Mouse (Mus musculus) hindbrain, embryonic 16.5 days (tissue): ENCODE measurements around the gene Fam129a. TPM values are rescaled to one million over a fixed set of nuclear protein-coding genes. Genes with fewer than 3 reads are reported as not detected.

Source experiments
- ATAC-seq: fragments of 200-750 bp; cut with Nextera tagmentation; 2 replicates; pipeline ENCODE4 v1.8.0; 2017; ENCODE audit warnings: moderate TSS enrichment, moderate library complexity
- H3K27ac ChIP-seq: fragments of 300-500 bp; sonication (generic); 2 replicates; pipeline ENCODE4 v1.5.1; 2014; ENCODE audit warnings: low read depth, mild to moderate bottlenecking, control low read depth, low read length, moderate library complexity
- H3K27me3 ChIP-seq: fragments of 300-500 bp; sonication (generic); replicated peaks from 2 replicates; pipeline ENCODE4 v1.6.1; 2014; ENCODE audit warnings: low read length; ENCODE audit not compliant: control insufficient read depth, insufficient read depth
- H3K36me3 ChIP-seq: fragments of 300-500 bp; sonication (generic); 2 replicates; pipeline ENCODE4 v1.6.1; 2014; ENCODE audit warnings: mild to moderate bottlenecking, low read length, moderate library complexity, mixed read lengths; ENCODE audit not compliant: control insufficient read depth, insufficient read depth
- H3K4me1 ChIP-seq: fragments of 300-500 bp; sonication (generic); 2 replicates; pipeline ENCODE4 v1.6.1; 2014; ENCODE audit warnings: low read depth, low read length; ENCODE audit not compliant: control insufficient read depth, insufficient read depth
- H3K4me2 ChIP-seq: fragments of 300-500 bp; sonication (generic); 2 replicates; pipeline ENCODE4 v1.6.1; 2014; ENCODE audit warnings: mild to moderate bottlenecking, low read length, control low read depth, moderate library complexity
- H3K4me3 ChIP-seq: fragments of 300-500 bp; sonication (generic); 2 replicates; pipeline ENCODE4 v1.5.1; 2014; ENCODE audit warnings: mild to moderate bottlenecking, low read length, control low read depth, moderate library complexity
- H3K9ac ChIP-seq: fragments of 300-500 bp; sonication (generic); 2 replicates; pipeline ENCODE4 v1.6.1; 2014; ENCODE audit warnings: low read depth, mild to moderate bottlenecking, control low read depth, low read length, moderate library complexity
- H3K9me3 ChIP-seq: fragments of 300-500 bp; sonication (generic); 2 replicates; pipeline ENCODE4 v1.6.1; 2014; ENCODE audit warnings: mild to moderate bottlenecking, low read length, moderate library complexity; ENCODE audit not compliant: control insufficient read depth
- WGBS: fragments of 180-500 bp; shearing (Covaris S2); extraction: QIAGEN DNeasy Blood & Tissue Kit; methylation state at CpG from one replicate; pipeline ENCODE4 v1.1.7; 2014; 5-methylcytosine and 5-hydroxymethylcytosine counted together
- polyA plus RNA-seq: library from polyadenylated mRNA; unstranded; fragments of >200 nt; fragmentation: Nextera tagmentation; extraction: Ambion mirVana; gene quantifications from 2 replicates; pipeline ENCODE4 v1.2.1, GENCODE M21; 2015

The Fam129a gene
- polyA plus RNA-seq, 1 experiment from 2014 or later, result 0.88 TPM

DNA sequence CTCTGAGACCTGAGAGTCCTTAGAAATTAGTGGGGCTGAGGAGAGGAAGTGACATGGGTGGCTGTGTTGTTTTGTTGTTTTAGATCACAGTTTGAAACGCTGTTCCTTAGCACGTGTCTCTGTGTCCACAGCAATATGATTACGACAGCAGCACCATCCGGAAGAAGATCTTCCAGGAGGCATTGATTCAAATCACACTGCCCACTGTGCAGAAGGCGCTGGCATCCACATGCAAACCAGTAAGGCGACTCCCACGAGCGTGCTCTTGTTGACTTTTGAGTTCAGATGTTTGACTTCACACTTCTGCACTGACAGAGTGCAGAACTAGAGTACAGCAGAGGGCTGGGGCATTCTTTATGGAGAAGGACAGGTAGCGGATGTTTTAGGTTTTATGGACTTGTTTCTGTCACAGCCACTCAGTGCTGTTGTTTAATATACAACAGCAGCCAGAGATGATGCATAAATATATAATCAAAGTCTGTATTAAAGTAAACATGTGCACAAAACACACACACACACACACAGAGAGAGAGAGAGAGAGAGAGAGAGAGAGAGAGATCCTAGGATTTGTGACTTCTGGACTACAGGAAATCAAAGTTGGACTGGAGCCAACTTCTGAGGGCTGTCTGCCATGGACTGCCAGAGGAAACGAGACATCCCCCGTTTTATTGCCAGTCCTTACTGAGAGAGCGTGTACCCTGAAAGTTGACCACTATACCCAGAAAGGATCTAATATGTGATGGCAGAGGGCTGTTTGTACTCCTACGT is 138.2 kb downstream of the Fam129a start:
- Histone ChIP-seq H3K27ac (no peak overlapping the region), H3K9me3 (no peaks in the 10 kb centered on the region), H3K36me3 (no peaks in the 10 kb centered on the region), H3K4me3 (no peak overlapping the region), H3K27me3 (no peaks in the 10 kb centered on the region), H3K4me1 (no peaks in the 10 kb centered on the region; the same call in none of the 2 replicates), H3K4me2 (peak overlapping the region; percentile 21), H3K9ac (no peak overlapping the region)
- no peak for ATAC-seq
- 60% methylated on average over 13 of the region's 13 CpGs for WGBS

DNA sequence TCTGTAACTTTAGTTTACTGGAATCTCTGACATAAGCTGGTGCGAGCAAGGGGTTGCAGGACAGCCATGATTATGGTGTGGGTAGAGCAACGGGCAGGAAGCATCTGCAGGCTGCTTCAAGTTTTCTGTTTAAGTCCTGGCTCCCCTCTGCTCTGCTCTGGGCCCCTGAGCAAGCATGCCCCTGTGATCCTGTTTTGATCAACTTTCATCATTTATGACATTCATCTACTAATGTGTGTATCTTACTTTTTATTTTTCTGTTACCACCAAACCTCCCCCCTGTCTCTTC is 138.7 kb downstream of the Fam129a start:
- no peaks in the 10 kb centered on the region for H3K36me3 ChIP-seq
- H3K9ac ChIP-seq, result no peak overlapping the region
- no peak overlapping the region for H3K4me3 ChIP-seq
- no peaks in the 10 kb centered on the region for H3K9me3 ChIP-seq
- H3K4me1 ChIP-seq, result no peaks in the 10 kb centered on the region; the same call in none of the 2 replicates
- peak overlapping the region; percentile 21 for H3K4me2 ChIP-seq
- no peaks in the 10 kb centered on the region for H3K27me3 ChIP-seq
- 67% methylated on average over 2 of the region's 2 CpGs for WGBS
- H3K27ac ChIP-seq, result no peak overlapping the region
- no peak for ATAC-seq

DNA sequence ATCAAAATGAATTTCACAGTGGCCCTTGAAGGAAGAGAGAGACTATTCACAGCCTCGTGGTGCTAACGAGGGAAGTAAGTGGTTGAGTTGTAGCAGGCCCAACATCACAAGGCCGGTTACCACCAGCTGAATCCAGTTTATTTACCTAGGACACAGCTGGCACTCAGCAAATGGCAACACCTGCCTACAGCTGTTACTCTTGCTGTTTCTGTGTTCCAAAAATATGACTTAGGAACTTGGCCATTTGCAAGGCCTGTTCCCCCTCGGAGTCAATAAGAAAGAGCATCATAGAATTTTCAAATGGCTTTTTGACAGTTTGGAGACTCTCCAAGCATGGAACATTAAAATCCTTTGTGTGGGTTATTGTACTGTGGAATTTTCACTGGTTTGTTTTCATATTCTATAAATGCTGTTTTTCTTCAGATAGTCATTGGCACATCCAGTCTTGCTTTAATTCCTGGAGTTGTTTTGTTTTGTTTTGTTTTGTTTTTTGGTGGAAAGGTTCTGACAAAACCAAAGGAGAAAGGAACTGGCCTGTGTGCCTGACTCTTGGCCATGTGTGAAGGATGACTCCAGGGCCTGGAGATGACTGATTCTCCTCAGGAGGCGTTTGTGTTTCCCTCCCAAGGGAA is 139.6 kb downstream of the Fam129a start:
- WGBS, result 66% methylated on average over 5 of the region's 5 CpGs
- no peak overlapping the region for H3K27ac ChIP-seq
- no peak overlapping the region for H3K9ac ChIP-seq
- ATAC-seq, result no peak
- H3K36me3 ChIP-seq, result no peaks in the 10 kb centered on the region
- no peak overlapping the region for H3K4me2 ChIP-seq
- H3K27me3 ChIP-seq, result no peaks in the 10 kb centered on the region
- no peaks in the 10 kb centered on the region for H3K9me3 ChIP-seq
- H3K4me3 ChIP-seq, result no peak overlapping the region
- H3K4me1 ChIP-seq, result no peaks in the 10 kb centered on the region; the same call in none of the 2 replicates

DNA sequence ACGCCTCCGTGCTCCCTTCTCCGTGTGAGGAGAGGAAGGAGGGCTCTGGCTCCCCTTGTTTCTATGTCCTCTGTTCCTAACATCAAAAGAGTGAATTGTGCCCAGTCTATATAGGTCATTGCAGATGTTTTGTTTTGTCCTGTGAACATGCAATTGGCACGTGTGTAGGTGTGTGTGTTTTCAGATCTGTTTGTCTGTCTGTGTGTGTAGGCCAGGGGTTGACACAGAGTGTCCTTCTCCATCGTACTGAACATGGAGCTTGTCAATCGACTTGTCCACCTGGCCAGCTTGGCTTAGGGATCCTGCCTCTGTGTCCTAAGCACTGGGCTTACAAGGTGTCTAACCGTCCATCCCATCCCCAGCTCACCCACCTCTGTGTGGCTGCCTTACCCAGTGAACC is 140.1 kb downstream of the Fam129a start:
- no peaks in the 10 kb centered on the region; the same call in 1 of the 2 replicates for H3K4me1 ChIP-seq
- no peak overlapping the region for H3K4me2 ChIP-seq
- no peak overlapping the region for H3K27ac ChIP-seq
- no peaks in the 10 kb centered on the region for H3K36me3 ChIP-seq
- ATAC-seq, result no peak
- H3K9me3 ChIP-seq, result no peaks in the 10 kb centered on the region
- no peak overlapping the region for H3K9ac ChIP-seq
- H3K27me3 ChIP-seq, result no peaks in the 10 kb centered on the region
- 79% methylated on average over 7 of the region's 7 CpGs for WGBS
- H3K4me3 ChIP-seq, result no peak overlapping the region

DNA sequence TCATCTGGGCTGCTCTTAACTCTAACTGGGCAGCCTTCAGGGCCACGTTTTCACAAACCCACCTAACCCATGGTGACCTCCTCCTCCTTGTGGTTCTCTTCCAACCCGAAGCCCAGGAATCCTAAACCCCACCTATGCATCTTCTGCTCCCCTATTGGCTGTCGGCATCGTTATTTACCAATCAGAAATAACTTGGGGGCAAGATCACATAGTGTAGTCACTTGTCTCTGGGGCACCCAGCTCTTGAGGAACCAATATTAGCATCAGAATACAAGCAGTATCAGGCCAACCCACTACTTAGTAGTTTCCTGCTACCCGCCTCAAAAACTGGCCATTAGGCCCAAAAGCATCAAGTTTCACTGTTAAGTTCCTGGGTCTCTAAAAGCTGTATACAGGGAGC is 141.7 kb downstream of the Fam129a start:
- H3K27ac ChIP-seq, result no peak overlapping the region

DNA sequence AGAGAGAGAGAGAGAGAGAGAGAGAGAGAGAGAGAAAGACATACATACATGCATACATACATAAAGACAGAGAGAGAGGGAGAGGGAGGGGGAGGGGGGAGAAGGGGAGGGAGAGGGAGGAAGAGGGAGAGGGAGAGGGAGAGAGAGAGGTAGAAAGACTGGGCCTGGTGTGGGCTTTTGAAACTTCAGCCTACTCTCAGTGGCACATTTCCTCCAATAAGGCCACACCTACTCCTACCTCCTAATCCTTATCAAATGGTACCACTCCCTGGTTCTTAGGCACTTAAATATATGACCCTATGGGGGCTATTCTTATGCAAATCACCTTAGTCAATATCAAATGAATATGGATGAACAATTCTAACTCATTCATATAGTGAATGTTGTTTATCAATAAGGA is 142.6 kb downstream of the Fam129a start:
- Histone ChIP-seq H3K4me1 (no peaks in the 10 kb centered on the region; the same call in 1 of the 2 replicates), H3K4me3 (no peak overlapping the region), H3K9ac (no peak overlapping the region), H3K36me3 (no peaks in the 10 kb centered on the region), H3K27ac (no peak overlapping the region), H3K27me3 (no peaks in the 10 kb centered on the region), H3K4me2 (no peak overlapping the region), H3K9me3 (no peaks in the 10 kb centered on the region)
- no peak for ATAC-seq

More for the DNA sequence above, 141.7 kb downstream of the Fam129a start:
- Histone ChIP-seq H3K9ac (no peak overlapping the region), H3K4me3 (no peak overlapping the region), H3K27me3 (no peaks in the 10 kb centered on the region), H3K9me3 (no peaks in the 10 kb centered on the region), H3K36me3 (no peaks in the 10 kb centered on the region), H3K4me1 (no peaks in the 10 kb centered on the region; the same call in 1 of the 2 replicates), H3K4me2 (no peak overlapping the region)
- 48% methylated on average over 5 of the region's 5 CpGs for WGBS
- ATAC-seq, result no peak

DNA sequence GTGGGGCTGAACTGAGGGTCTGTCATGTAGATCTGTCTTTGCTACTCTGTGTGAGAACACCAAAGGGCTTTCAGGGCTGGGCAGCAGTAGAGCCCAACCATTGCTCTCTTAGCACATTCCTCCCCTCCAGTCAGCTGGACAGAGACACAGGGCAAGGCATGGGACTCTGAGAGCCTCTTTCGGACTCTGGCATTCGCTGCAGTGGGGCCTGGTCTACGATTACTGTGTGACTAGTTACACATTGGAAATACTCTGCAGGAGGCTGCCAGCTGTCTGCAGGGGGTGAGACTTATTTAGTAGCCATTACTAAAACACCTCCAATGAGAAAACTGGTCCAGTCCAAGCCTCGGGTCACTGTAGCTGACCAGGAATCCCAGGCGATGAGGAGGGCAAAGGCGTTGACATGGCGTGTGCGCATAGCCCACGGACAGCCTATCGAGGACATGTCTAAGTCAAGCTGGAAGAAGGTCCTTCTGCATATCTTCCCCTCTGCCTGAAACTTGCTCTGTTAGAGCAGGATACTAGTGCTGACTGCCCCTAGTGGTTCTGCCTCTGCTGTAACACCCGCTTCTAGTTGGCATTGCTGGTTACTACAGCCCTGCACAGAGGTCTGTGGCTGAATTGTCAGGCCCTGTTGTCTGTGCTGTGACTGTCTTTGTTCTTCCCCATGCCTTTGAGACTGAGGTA is 145.2 kb downstream of the Fam129a start:
- ATAC-seq, result peak; percentile 52
- Histone ChIP-seq H3K9ac (no peak overlapping the region), H3K4me3 (no peak overlapping the region), H3K36me3 (no peaks in the 10 kb centered on the region), H3K4me1 (no peaks in the 10 kb centered on the region), H3K27ac (no peak overlapping the region), H3K4me2 (no peak overlapping the region), H3K9me3 (no peaks in the 10 kb centered on the region), H3K27me3 (no peaks in the 10 kb centered on the region)
- 76% methylated on average over 11 of the region's 11 CpGs for WGBS

DNA sequence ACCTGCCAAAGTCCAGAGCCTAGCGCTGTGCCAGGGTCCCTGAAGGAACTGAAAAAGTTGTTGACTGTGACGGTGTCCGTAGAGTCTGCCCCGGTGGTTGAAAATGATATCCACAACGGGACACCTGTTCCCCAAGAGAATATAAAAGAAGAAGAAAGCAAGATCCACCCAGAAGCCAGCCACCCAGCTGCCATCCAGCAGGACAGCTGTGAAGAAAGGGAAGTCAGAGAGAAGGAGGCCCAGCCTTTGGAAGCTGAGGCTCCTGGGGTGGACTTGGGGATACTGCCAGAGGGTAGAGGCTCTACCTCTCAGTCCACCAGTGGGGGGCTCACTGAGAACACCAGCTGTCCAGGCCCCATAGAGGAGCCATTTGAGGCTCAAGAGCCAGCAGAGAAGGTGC is 146.6 kb downstream of the Fam129a start:
- no peak for ATAC-seq
- H3K4me3 ChIP-seq, result no peak overlapping the region
- H3K27ac ChIP-seq, result no peak overlapping the region
- H3K4me1 ChIP-seq, result no peaks in the 10 kb centered on the region
- WGBS, result 96% methylated on average over 5 of the region's 5 CpGs
- no peak overlapping the region for H3K9ac ChIP-seq
- H3K36me3 ChIP-seq, result no peaks in the 10 kb centered on the region
- H3K9me3 ChIP-seq, result no peaks in the 10 kb centered on the region
- H3K4me2 ChIP-seq, result no peak overlapping the region
- H3K27me3 ChIP-seq, result no peaks in the 10 kb centered on the region

DNA sequence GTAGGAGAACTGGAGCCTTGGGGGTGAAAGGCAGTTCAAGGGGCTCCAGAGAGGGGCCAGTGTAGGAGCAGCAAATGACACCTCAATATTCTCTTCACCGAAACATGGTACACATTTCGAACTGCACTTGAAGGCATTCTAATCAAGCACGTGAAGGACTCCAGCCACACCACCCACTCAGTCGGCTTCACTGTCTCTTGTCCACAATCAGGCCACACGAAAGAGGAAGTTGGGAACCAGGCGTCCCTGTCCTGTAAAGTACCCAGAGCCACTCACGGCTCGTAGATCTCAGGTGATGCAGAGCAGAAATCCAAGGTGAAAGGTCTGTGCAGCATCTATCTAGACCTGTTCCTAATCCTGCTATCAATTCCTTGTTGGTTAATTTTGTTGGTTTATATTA is 147.6 kb downstream of the Fam129a start:
- Histone ChIP-seq H3K27me3 (no peaks in the 10 kb centered on the region), H3K9ac (no peak overlapping the region), H3K4me1 (no peaks in the 10 kb centered on the region), H3K36me3 (no peaks in the 10 kb centered on the region), H3K9me3 (no peaks in the 10 kb centered on the region), H3K4me2 (no peak overlapping the region), H3K4me3 (no peak overlapping the region), H3K27ac (no peak overlapping the region)
- ATAC-seq, result no peak
- 90% methylated on average over 8 of the region's 8 CpGs for WGBS
